8 mouse cellular contexts compared by ENCODE assay signal in the genomic region with DNA sequence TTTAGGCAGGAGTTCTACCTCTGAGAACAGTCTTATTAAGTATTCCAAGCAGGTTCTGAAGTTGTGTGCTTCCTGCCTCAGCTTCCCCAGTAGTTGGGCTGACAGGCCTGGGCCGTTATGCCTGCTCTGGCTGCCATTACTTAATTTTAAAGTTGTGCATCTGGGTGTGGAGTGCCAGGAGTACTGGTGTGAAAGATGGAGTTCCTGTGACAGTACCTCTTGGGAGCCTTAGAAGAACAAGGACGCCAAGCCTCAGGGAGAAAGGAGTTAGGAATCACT. TPM values are rescaled to one million over a fixed set of nuclear protein-coding genes. Genes with fewer than 3 reads are reported as not detected.
DNase-seq lines count a peak whose midpoint lies in the region; ATAC-seq lines count a peak whose summit lies in the region.

No protein-coding gene starts in this region.

- H3K4me3 ChIP-seq in kidney, embryonic 16.5 days (ENCODE audit: low read length), result peak overlapping the region; percentile 90
- H3K4me3 ChIP-seq in embryonic facial prominence, embryonic 13.5 days, result peak overlapping the region; percentile 86
- peak overlapping the region; percentile 93 for H3K4me3 ChIP-seq in intestine, embryonic 16.5 days (ENCODE audit: low read length)
- H3K4me3 ChIP-seq in neural tube, embryonic 13.5 days, result peak overlapping the region; percentile 67

- H3K27me3 ChIP-seq in kidney, embryonic 16.5 days (ENCODE audit: insufficient read depth, low read length), result no peaks in the 10 kb centered on the region
- H3K27me3 ChIP-seq in embryonic facial prominence, embryonic 13.5 days, result no peaks in the 10 kb centered on the region
- H3K27me3 ChIP-seq in intestine, embryonic 16.5 days (replicated peaks; ENCODE audit: control insufficient read depth, insufficient read depth, low read length), result no peaks in the 10 kb centered on the region
- no peaks in the 10 kb centered on the region for H3K27me3 ChIP-seq in neural tube, embryonic 13.5 days

- WGBS in kidney, embryonic 16.5 days, result 34% methylated on average over 2 of the region's 2 CpGs
- 19% methylated on average over 2 of the region's 2 CpGs for WGBS in embryonic facial prominence, embryonic 13.5 days
- 37% methylated on average over 2 of the region's 2 CpGs for WGBS in intestine, embryonic 16.5 days
- 41% methylated on average over 2 of the region's 2 CpGs for WGBS in neural tube, embryonic 13.5 days

- DNase-seq in kidney, adult 18-20 months, result no peak
- no peak for DNase-seq in right cerebral cortex, adult 18-20 months
- no peak for DNase-seq in urinary bladder, postnatal 4 days (ENCODE audit: low spot score in 2 of 2)
- DNase-seq in layer of hippocampus, adult 9-11 months, result no peak

- H3K4me1 ChIP-seq in kidney, embryonic 16.5 days (ENCODE audit: insufficient read depth, low read length), result peaks cover 26% of the 10 kb centered on the region
- H3K4me1 ChIP-seq in embryonic facial prominence, embryonic 13.5 days, result peaks cover 28% of the 10 kb centered on the region
- peaks cover 17% of the 10 kb centered on the region for H3K4me1 ChIP-seq in intestine, embryonic 16.5 days (ENCODE audit: control insufficient read depth, insufficient read depth, low read length)
- peaks cover 41% of the 10 kb centered on the region for H3K4me1 ChIP-seq in neural tube, embryonic 13.5 days (replicated peaks)

- H3K9me3 ChIP-seq in kidney, embryonic 16.5 days (ENCODE audit: low read length), result no peaks in the 10 kb centered on the region
- H3K9me3 ChIP-seq in embryonic facial prominence, embryonic 13.5 days, result no peaks in the 10 kb centered on the region
- no peaks in the 10 kb centered on the region for H3K9me3 ChIP-seq in intestine, embryonic 16.5 days (ENCODE audit: control insufficient read depth, low read length)
- H3K9me3 ChIP-seq in neural tube, embryonic 13.5 days, result no peaks in the 10 kb centered on the region

- H3K36me3 ChIP-seq in kidney, embryonic 16.5 days (ENCODE audit: insufficient read depth, low read length), result peaks cover 34% of the 10 kb centered on the region
- peaks cover 42% of the 10 kb centered on the region for H3K36me3 ChIP-seq in embryonic facial prominence, embryonic 13.5 days
- H3K36me3 ChIP-seq in intestine, embryonic 16.5 days (ENCODE audit: control insufficient read depth, insufficient read depth, low read length), result peaks cover 18% of the 10 kb centered on the region
- peaks cover 35% of the 10 kb centered on the region for H3K36me3 ChIP-seq in neural tube, embryonic 13.5 days

- H3K4me2 ChIP-seq in kidney, embryonic 16.5 days (replicated peaks; ENCODE audit: low read depth, low read length), result peak overlapping the region; percentile 74
- H3K4me2 ChIP-seq in embryonic facial prominence, embryonic 13.5 days, result peak overlapping the region; percentile 98
- H3K4me2 ChIP-seq in intestine, embryonic 16.5 days (ENCODE audit: low read depth, low read length), result peak overlapping the region; percentile 88
- H3K4me2 ChIP-seq in neural tube, embryonic 13.5 days, result peak overlapping the region; percentile 91

- ATAC-seq in kidney, embryonic 16.5 days (ENCODE audit: low FRiP score, low TSS enrichment), result no peak
- no peak for ATAC-seq in embryonic facial prominence, embryonic 13.5 days (ENCODE audit: insufficient number of reproducible peaks, insufficient read depth, low FRiP score, low TSS enrichment, low read depth)
- ATAC-seq in intestine, embryonic 16.5 days, result no peak
- no peak for ATAC-seq in neural tube, embryonic 13.5 days (ENCODE audit: low read depth)

- H3K27ac ChIP-seq in kidney, embryonic 16.5 days (ENCODE audit: low read length), result no peak overlapping the region
- peak overlapping the region; percentile 98 for H3K27ac ChIP-seq in embryonic facial prominence, embryonic 13.5 days
- H3K27ac ChIP-seq in intestine, embryonic 16.5 days (ENCODE audit: low read length), result no peak overlapping the region
- peak overlapping the region; percentile 95 for H3K27ac ChIP-seq in neural tube, embryonic 13.5 days (replicated peaks)

- peak overlapping the region; percentile 83 for H3K9ac ChIP-seq in kidney, embryonic 16.5 days (replicated peaks; ENCODE audit: low read length)
- peak overlapping the region; percentile 87 for H3K9ac ChIP-seq in embryonic facial prominence, embryonic 13.5 days
- H3K9ac ChIP-seq in intestine, embryonic 16.5 days (ENCODE audit: low read depth, low read length), result peak overlapping the region; percentile 86
- H3K9ac ChIP-seq in neural tube, embryonic 13.5 days, result peak overlapping the region; percentile 80

RNA-seq across cellular contexts. Expression of gene Mpnd, which starts 4.4 kb away (rescaled TPM):
- polyA plus RNA-seq in kidney, embryonic 16.5 days (2015; fragmentation: Nextera tagmentation; extraction: Ambion mirVana), result 109 and 112 TPM in 2 replicates
- 132 and 134 TPM in 2 replicates for polyA plus RNA-seq in embryonic facial prominence, embryonic 13.5 days (2015; fragmentation: Nextera tagmentation; extraction: Ambion mirVana)
- 77.5 and 80.8 TPM in 2 replicates for polyA plus RNA-seq in intestine, embryonic 16.5 days (2015; fragmentation: Nextera tagmentation; extraction: Ambion mirVana)
- 156 and 174 TPM in 2 replicates for polyA plus RNA-seq in neural tube, embryonic 13.5 days (2015; fragmentation: Nextera tagmentation; extraction: Ambion mirVana)

RNA-seq across cellular contexts. Expression of gene Stap2, which starts 4.5 kb away (rescaled TPM):
- polyA plus RNA-seq in kidney, embryonic 16.5 days (2015; fragmentation: Nextera tagmentation; extraction: Ambion mirVana), result 21.0 and 21.4 TPM in 2 replicates
- polyA plus RNA-seq in embryonic facial prominence, embryonic 13.5 days (2015; fragmentation: Nextera tagmentation; extraction: Ambion mirVana), result 10.2 TPM in 2 replicates
- polyA plus RNA-seq in intestine, embryonic 16.5 days (2015; fragmentation: Nextera tagmentation; extraction: Ambion mirVana), result 65.6 and 79.6 TPM in 2 replicates
- polyA plus RNA-seq in neural tube, embryonic 13.5 days (2015; fragmentation: Nextera tagmentation; extraction: Ambion mirVana), result 6.4 and 7.4 TPM in 2 replicates

RNA-seq across cellular contexts. Expression of gene Fsd1, which starts 23.6 kb away (rescaled TPM):
- polyA plus RNA-seq in kidney, embryonic 16.5 days (2015; fragmentation: Nextera tagmentation; extraction: Ambion mirVana), result 21.6 TPM in 2 replicates
- polyA plus RNA-seq in embryonic facial prominence, embryonic 13.5 days (2015; fragmentation: Nextera tagmentation; extraction: Ambion mirVana), result 31.9 and 40.5 TPM in 2 replicates
- polyA plus RNA-seq in intestine, embryonic 16.5 days (2015; fragmentation: Nextera tagmentation; extraction: Ambion mirVana), result 8.4 and 9.7 TPM in 2 replicates
- polyA plus RNA-seq in neural tube, embryonic 13.5 days (2015; fragmentation: Nextera tagmentation; extraction: Ambion mirVana), result 145 and 165 TPM in 2 replicates

RNA-seq across cellular contexts. Expression of gene Sh3gl1, which starts 26.5 kb away (rescaled TPM):
- 189 and 190 TPM in 2 replicates for polyA plus RNA-seq in kidney, embryonic 16.5 days (2015; fragmentation: Nextera tagmentation; extraction: Ambion mirVana)
- polyA plus RNA-seq in embryonic facial prominence, embryonic 13.5 days (2015; fragmentation: Nextera tagmentation; extraction: Ambion mirVana), result 175 and 185 TPM in 2 replicates
- 120 and 131 TPM in 2 replicates for polyA plus RNA-seq in intestine, embryonic 16.5 days (2015; fragmentation: Nextera tagmentation; extraction: Ambion mirVana)
- polyA plus RNA-seq in neural tube, embryonic 13.5 days (2015; fragmentation: Nextera tagmentation; extraction: Ambion mirVana), result 112 and 114 TPM in 2 replicates

RNA-seq across cellular contexts. Expression of gene Chaf1a, which starts 30.3 kb away (rescaled TPM):
- polyA plus RNA-seq in kidney, embryonic 16.5 days (2015; fragmentation: Nextera tagmentation; extraction: Ambion mirVana), result 26.0 and 28.4 TPM in 2 replicates
- polyA plus RNA-seq in embryonic facial prominence, embryonic 13.5 days (2015; fragmentation: Nextera tagmentation; extraction: Ambion mirVana), result 25.8 and 34.8 TPM in 2 replicates
- polyA plus RNA-seq in intestine, embryonic 16.5 days (2015; fragmentation: Nextera tagmentation; extraction: Ambion mirVana), result 15.6 and 16.7 TPM in 2 replicates
- polyA plus RNA-seq in neural tube, embryonic 13.5 days (2015; fragmentation: Nextera tagmentation; extraction: Ambion mirVana), result 6.3 and 8.0 TPM in 2 replicates

Comparison
In these comparisons a context has a peak if more than half of its experiments do, and no peak if none do; other contexts are left out.
1. H3K27ac ChIP-seq: peak in embryonic facial prominence, embryonic 13.5 days (single experiment) and neural tube, embryonic 13.5 days (single experiment); none in kidney, embryonic 16.5 days (single experiment) and intestine, embryonic 16.5 days (single experiment).
2. Peak in every context shown above with its lines, with median percentiles within 50 percentile points of each other: H3K4me2 ChIP-seq, H3K4me3 ChIP-seq and H3K9ac ChIP-seq.